Mouse (Mus musculus): ENCODE data around the gene Pld3. TPM values are rescaled to one million over a fixed set of nuclear protein-coding genes. Genes with fewer than 3 reads are reported as not detected.

Pld3 gene
- 52.0 and 61.2 TPM in 2 replicates for polyA plus RNA-seq (2016; fragmentation: Nextera tagmentation; extraction: Ambion mirVana)

GRCm38 (mm10) chr7:27552931-27553513, at the start of gene Pld3, which contains the start of gene 2310022A10Rik:
TSS of gene Pld3 (minus strand) at chr7:27553218.
TSS of gene 2310022A10Rik (plus strand) at chr7:27553233.
- WGBS, result 0% methylated on average over 41 of the region's 41 CpGs
- peak within 1 kb of the TSS; percentile 84 for H3K4me3 ChIP-seq
- peaks cover 20% of the 10 kb centered on the region for H3K36me3 ChIP-seq
- no peaks in the 10 kb centered on the region for H3K9me3 ChIP-seq (replicated peaks)
- peaks cover 30% of the 10 kb centered on the region for H3K4me1 ChIP-seq
- H3K27ac ChIP-seq (replicated peaks), result peak within 1 kb of the TSS; percentile 84
- no peaks in the 10 kb centered on the region for H3K27me3 ChIP-seq (ENCODE audit: low read depth, poor library complexity, severe bottlenecking)
- peak; percentile 97 for DNase-seq (ENCODE audit: low spot score)

- no peak overlapping the region for H3K27ac ChIP-seq (replicated peaks)
- H3K4me1 ChIP-seq, result peaks cover 8% of the 10 kb centered on the region
- H3K4me3 ChIP-seq, result no peak overlapping the region
- H3K9me3 ChIP-seq (replicated peaks), result no peaks in the 10 kb centered on the region
- no peak for DNase-seq (ENCODE audit: low spot score)
- WGBS, result 96% methylated on average over 2 of the region's 2 CpGs
- H3K36me3 ChIP-seq, result peaks cover 4% of the 10 kb centered on the region; the same call in 1 of the 2 replicates
- no peaks in the 10 kb centered on the region for H3K27me3 ChIP-seq (ENCODE audit: low read depth, poor library complexity, severe bottlenecking)
Observed at GRCm38 (mm10) chr7:27602161-27602560, 49.1 kb upstream of the Pld3 start.

GRCm38 (mm10) chr7:27601628-27602027, 48.6 kb upstream of the Pld3 start:
- WGBS, result 86% methylated on average over 4 of the region's 4 CpGs
- no peak overlapping the region for H3K4me3 ChIP-seq
- H3K9me3 ChIP-seq (replicated peaks), result no peaks in the 10 kb centered on the region
- H3K4me1 ChIP-seq, result peaks cover 13% of the 10 kb centered on the region
- H3K27ac ChIP-seq (replicated peaks), result no peak overlapping the region
- DNase-seq (ENCODE audit: low spot score), result no peak
- peaks cover 4% of the 10 kb centered on the region; the same call in 1 of the 2 replicates for H3K36me3 ChIP-seq
- no peaks in the 10 kb centered on the region for H3K27me3 ChIP-seq (ENCODE audit: low read depth, poor library complexity, severe bottlenecking)

- peaks cover 32% of the 10 kb centered on the region for H3K4me1 ChIP-seq
- peaks cover 15% of the 10 kb centered on the region; the same call in 1 of the 2 replicates for H3K36me3 ChIP-seq
- 0 out of 2 replicates have a peak overlapping the region, but pooled peaks have one; percentile 67 for H3K27ac ChIP-seq (replicated peaks)
- DNase-seq (ENCODE audit: low spot score), result no peak
- H3K4me3 ChIP-seq, result no peak overlapping the region
- no peaks in the 10 kb centered on the region for H3K9me3 ChIP-seq (replicated peaks)
- WGBS, result 87% methylated on average over 7 of the region's 7 CpGs
- no peaks in the 10 kb centered on the region for H3K27me3 ChIP-seq (ENCODE audit: low read depth, poor library complexity, severe bottlenecking)
Observed at GRCm38 (mm10) chr7:27598053-27598452, 45.0 kb upstream of the Pld3 start.

GRCm38 (mm10) chr7:27596586-27597503, 43.8 kb upstream of the Pld3 start:
- no peaks in the 10 kb centered on the region for H3K27me3 ChIP-seq (ENCODE audit: low read depth, poor library complexity, severe bottlenecking)
- H3K4me3 ChIP-seq, result peak overlapping the region; percentile 14; the same call in 1 of the 2 replicates
- WGBS, result 47% methylated on average over 10 of the region's 10 CpGs
- no peaks in the 10 kb centered on the region for H3K9me3 ChIP-seq (replicated peaks)
- H3K4me1 ChIP-seq, result peaks cover 40% of the 10 kb centered on the region
- no peak for DNase-seq (ENCODE audit: low spot score)
- peak overlapping the region; percentile 67 for H3K27ac ChIP-seq (replicated peaks)
- peaks cover 15% of the 10 kb centered on the region; the same call in 1 of the 2 replicates for H3K36me3 ChIP-seq

GRCm38 (mm10) chr7:27592934-27593645, 40.1 kb upstream of the Pld3 start:
- Histone ChIP-seq H3K9me3 (replicated peaks) (no peaks in the 10 kb centered on the region), H3K4me3 (peak overlapping the region; percentile 85), H3K4me1 (peaks cover 34% of the 10 kb centered on the region), H3K36me3 (peaks cover 15% of the 10 kb centered on the region; the same call in 1 of the 2 replicates), H3K27me3 (ENCODE audit: low read depth, poor library complexity, severe bottlenecking) (no peaks in the 10 kb centered on the region), H3K27ac (replicated peaks) (peak overlapping the region; percentile 98)
- DNase-seq (ENCODE audit: low spot score), result no peak
- WGBS, result 79% methylated on average over 12 of the region's 12 CpGs

GRCm38 (mm10) chr7:27592217-27592929, 39.4 kb upstream of the Pld3 start:
- WGBS, result 4% methylated on average over 17 of the region's 17 CpGs
- DNase-seq (ENCODE audit: low spot score), result no peak
- Histone ChIP-seq H3K4me3 (peak overlapping the region; percentile 85), H3K4me1 (peaks cover 33% of the 10 kb centered on the region), H3K36me3 (peaks cover 15% of the 10 kb centered on the region; the same call in 1 of the 2 replicates), H3K27me3 (ENCODE audit: low read depth, poor library complexity, severe bottlenecking) (no peaks in the 10 kb centered on the region), H3K27ac (replicated peaks) (peak overlapping the region; percentile 98), H3K9me3 (replicated peaks) (no peaks in the 10 kb centered on the region)

- peak within 1 kb of the TSS; percentile 98 for H3K27ac ChIP-seq (replicated peaks)
- under 1% methylated on average over 62 of the region's 71 CpGs for WGBS
- no peaks in the 10 kb centered on the region for H3K9me3 ChIP-seq (replicated peaks)
- peak; percentile 94 for DNase-seq (ENCODE audit: low spot score)
- peaks cover 26% of the 10 kb centered on the region for H3K4me1 ChIP-seq
- H3K36me3 ChIP-seq, result peaks cover 15% of the 10 kb centered on the region; the same call in 1 of the 2 replicates
- no peaks in the 10 kb centered on the region for H3K27me3 ChIP-seq (ENCODE audit: low read depth, poor library complexity, severe bottlenecking)
- peak within 1 kb of the TSS; percentile 85 for H3K4me3 ChIP-seq
Observed at GRCm38 (mm10) chr7:27591266-27592216, 38.5 kb upstream of the Pld3 start, which contains the start of gene Akt2. TSS of gene Akt2 (plus strand) at chr7:27591552.

- H3K27ac ChIP-seq (replicated peaks), result peak overlapping the region; percentile 98
- peak overlapping the region; percentile 85 for H3K4me3 ChIP-seq
- no peaks in the 10 kb centered on the region for H3K9me3 ChIP-seq (replicated peaks)
- H3K36me3 ChIP-seq, result peaks cover 11% of the 10 kb centered on the region; the same call in 1 of the 2 replicates
- peaks cover 17% of the 10 kb centered on the region for H3K4me1 ChIP-seq
- WGBS, result 60% methylated on average over 4 of the region's 4 CpGs
- H3K27me3 ChIP-seq (ENCODE audit: low read depth, poor library complexity, severe bottlenecking), result no peaks in the 10 kb centered on the region
- no peak for DNase-seq (ENCODE audit: low spot score)
Observed at GRCm38 (mm10) chr7:27590566-27591213, 37.7 kb upstream of the Pld3 start.

GRCm38 (mm10) chr7:27590088-27590487, 37.1 kb upstream of the Pld3 start:
- 92% methylated on average over 4 of the region's 4 CpGs for WGBS
- Histone ChIP-seq H3K4me3 (no peak overlapping the region), H3K9me3 (replicated peaks) (no peaks in the 10 kb centered on the region), H3K27me3 (ENCODE audit: low read depth, poor library complexity, severe bottlenecking) (no peaks in the 10 kb centered on the region), H3K36me3 (peaks cover 11% of the 10 kb centered on the region; the same call in 1 of the 2 replicates), H3K4me1 (peaks cover 16% of the 10 kb centered on the region), H3K27ac (replicated peaks) (no peak overlapping the region)
- no peak for DNase-seq (ENCODE audit: low spot score)
